Mouse (Mus musculus): ENCODE data around the gene Rgma. TPM values are rescaled to one million over a fixed set of nuclear protein-coding genes. Genes with fewer than 3 reads are reported as not detected.

Rgma gene
- total and polyA plus RNA-seq, 3 experiments = 0.04 to 0.07 TPM; not detected in 1

GRCm38 (mm10) chr7:73393307-73394012, 18.2 kb downstream of the Rgma start:
- no peak for DNase-seq (ENCODE audit: extremely low read depth)
- H3K4me3 ChIP-seq (replicated peaks in 1 of 3; ENCODE audit: low read depth in 2 of 3, low read length in 2 of 3, poor library complexity in 1 of 3) = no peak overlapping the region
- H3K9ac ChIP-seq (ENCODE audit: insufficient read depth, low read depth) = no peak overlapping the region
- no peak for TF ChIP-seq MXI1 (IDR thresholded peaks at IDR 0.05; ENCODE audit: low read depth, low read length)
- TF ChIP-seq ZNF384 (IDR thresholded peaks at IDR 0.05; ENCODE audit: low read depth, low read length) = no peak
- no peak for TF ChIP-seq SMC3 (IDR thresholded peaks at IDR 0.05; ENCODE audit: low read depth, low read length)
- TF ChIP-seq USF2 (conservative IDR thresholded peaks at IDR 0.05; ENCODE audit: low read depth, low read length) = no peak
- no peaks in the 10 kb centered on the region for H3K79me2 ChIP-seq (replicated peaks; ENCODE audit: control insufficient read depth, extremely low read depth, insufficient read depth, poor library complexity, severe bottlenecking)
- H3K27ac ChIP-seq (ENCODE audit: insufficient read depth, low read depth) = no peak overlapping the region
- no peaks in the 10 kb centered on the region for H3K9me3 ChIP-seq (replicated peaks; ENCODE audit: low read length)
- dilution Hi-C loops (cut with MboI; ENCODE audit: extremely low pct_ligation_motif_present, extremely low pct_unique_long_range_greater_than_20kb, low sequenced_read_pairs) (no loop called here), in situ Hi-C loops (cut with MboI; ENCODE audit: low pct_ligation_motif_present, low pct_unique_long_range_greater_than_20kb, low sequenced_read_pairs) (loop anchor here (25.0 kb wide), 1 partner anchor 1006 kb away; no protein-coding TSS in a partner anchor)
- H3K27me3 ChIP-seq (replicated peaks) = peaks cover 36% of the 10 kb centered on the region
- H3K36me3 ChIP-seq (replicated peaks in 1 of 2; ENCODE audit: control insufficient read depth in 1 of 2, insufficient read depth in 1 of 2, low read length in 1 of 2) = no peaks in the 10 kb centered on the region
- H3K4me1 ChIP-seq (ENCODE audit: control insufficient read depth in 1 of 2, insufficient read depth in 2 of 2) = peaks cover 7 to 23% of the 10 kb centered on the region in 2 experiments
- H3K4me2 ChIP-seq (ENCODE audit: insufficient read depth, low read depth, poor library complexity, severe bottlenecking) = no peak overlapping the region

- Histone ChIP-seq H3K27ac (ENCODE audit: insufficient read depth, low read depth) (no peak overlapping the region), H3K9ac (ENCODE audit: insufficient read depth, low read depth) (no peak overlapping the region), H3K27me3 (replicated peaks) (peaks cover 38% of the 10 kb centered on the region), H3K79me2 (replicated peaks; ENCODE audit: control insufficient read depth, extremely low read depth, insufficient read depth, poor library complexity, severe bottlenecking) (no peaks in the 10 kb centered on the region), H3K4me1 (ENCODE audit: control insufficient read depth in 1 of 2, insufficient read depth in 2 of 2) (peaks cover 7 to 21% of the 10 kb centered on the region in 2 experiments), H3K4me3 (replicated peaks in 1 of 3; ENCODE audit: low read depth in 2 of 3, low read length in 2 of 3, poor library complexity in 1 of 3) (no peak overlapping the region), H3K36me3 (replicated peaks in 1 of 2; ENCODE audit: control insufficient read depth in 1 of 2, insufficient read depth in 1 of 2, low read length in 1 of 2) (no peaks in the 10 kb centered on the region), H3K9me3 (replicated peaks; ENCODE audit: low read length) (no peaks in the 10 kb centered on the region), H3K4me2 (ENCODE audit: insufficient read depth, low read depth, poor library complexity, severe bottlenecking) (no peak overlapping the region)
- dilution Hi-C loops (cut with MboI; ENCODE audit: extremely low pct_ligation_motif_present, extremely low pct_unique_long_range_greater_than_20kb, low sequenced_read_pairs) (no loop called here), in situ Hi-C loops (cut with MboI; ENCODE audit: low pct_ligation_motif_present, low pct_unique_long_range_greater_than_20kb, low sequenced_read_pairs) (loop anchor here (25.0 kb wide), 1 partner anchor 1007 kb away; no protein-coding TSS in a partner anchor)
- no peak for DNase-seq (ENCODE audit: extremely low read depth)
- TF ChIP-seq JUND (conservative IDR thresholded peaks at IDR 0.05; ENCODE audit: low read depth, low read length) (no peak), TBP (conservative IDR thresholded peaks at IDR 0.05; ENCODE audit: low read depth, low read length) (no peak), HCFC1 (IDR thresholded peaks at IDR 0.05; ENCODE audit: low read depth, low read length) (no peak), POLR2AphosphoS2 (IDR thresholded peaks at IDR 0.05; ENCODE audit: low read depth, low read length) (no peak), CTCF (conservative IDR thresholded peaks at IDR 0.05 in 1 of 2, IDR thresholded peaks at IDR 0.05 in 1 of 2; ENCODE audit: low read depth in 2 of 2, low read length in 2 of 2) (no peak), ZMIZ1 (IDR thresholded peaks at IDR 0.05; ENCODE audit: low read depth, low read length) (no peak), MAX (IDR thresholded peaks at IDR 0.05; ENCODE audit: low read length) (no peak), UBTF (IDR thresholded peaks at IDR 0.05; ENCODE audit: low read depth, low read length) (no peak), GABPA (IDR thresholded peaks at IDR 0.05; ENCODE audit: insufficient replicate concordance, low read depth, low read length) (no peak), USF2 (conservative IDR thresholded peaks at IDR 0.05; ENCODE audit: low read depth, low read length) (no peak), SMC3 (IDR thresholded peaks at IDR 0.05; ENCODE audit: low read depth, low read length) (no peak), CHD1 (IDR thresholded peaks at IDR 0.05; ENCODE audit: low read depth, low read length) (no peak), BHLHE40 (IDR thresholded peaks at IDR 0.05; ENCODE audit: low read depth, low read length) (no peak), NRF1 (IDR thresholded peaks at IDR 0.05; ENCODE audit: low read depth, low read length) (no peak), SIN3A (IDR thresholded peaks at IDR 0.05; ENCODE audit: low read length) (no peak), TCF12 (IDR thresholded peaks at IDR 0.05; ENCODE audit: low read depth, low read length) (no peak)
These were observed 18.7 kb downstream of the Rgma start for GRCm38 (mm10) chr7:73394013-73394409.
